16 mouse cellular contexts compared by ENCODE assay signal in the genomic region with DNA sequence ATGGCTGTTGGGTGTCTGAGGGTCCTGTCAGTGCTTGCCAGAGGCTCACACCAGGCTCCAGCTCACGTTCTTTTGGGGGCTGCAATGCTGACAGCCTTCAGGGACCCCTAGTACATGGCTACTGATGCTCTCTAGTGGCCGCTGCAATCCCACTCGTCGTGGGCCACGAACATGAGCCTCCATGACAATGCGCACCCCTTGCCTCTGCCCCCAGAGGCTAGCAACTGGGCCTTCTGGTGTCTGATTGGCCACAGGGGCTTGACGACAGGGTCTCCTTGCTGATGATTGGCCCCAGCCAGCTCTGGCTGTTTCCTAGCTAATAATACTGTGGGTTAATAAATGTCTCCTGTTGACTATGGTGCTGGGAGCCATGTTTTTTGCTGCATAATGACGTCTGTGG.
DNase-seq lines count a peak whose midpoint lies in the region; ATAC-seq and TF ChIP-seq lines count a peak whose summit lies in the region.
"Had no signal": no experiment of that assay in that cellular context is flagged by ENCODE, and none has a peak within 500 bp of the region (broad histone marks: within the 10 kb centered on the region; RNA-seq: fewer than 3 reads in every experiment).

No protein-coding gene starts in this region.

- H3K9ac ChIP-seq in forebrain, postnatal 0 days: no peak overlapping the region
- no peak overlapping the region for H3K9ac ChIP-seq in forebrain, embryonic 12.5 days
- no peak overlapping the region for H3K9ac ChIP-seq in embryonic facial prominence, embryonic 14.5 days (ENCODE audit: low read depth, low read length)
- no peak overlapping the region for H3K9ac ChIP-seq in liver, embryonic 16.5 days (ENCODE audit: low read depth, low read length)

- H3K27ac ChIP-seq in forebrain, postnatal 0 days (ENCODE audit: low read depth, low read length): peak overlapping the region; percentile 87
- H3K27ac ChIP-seq in forebrain, embryonic 12.5 days: no peak overlapping the region
- H3K27ac ChIP-seq in embryonic facial prominence, embryonic 14.5 days (replicated peaks; ENCODE audit: low read depth, low read length): peak overlapping the region; percentile 70
- 0 out of 2 replicates have a peak overlapping the region, but pooled peaks have one; percentile 10 for H3K27ac ChIP-seq in liver, embryonic 16.5 days (ENCODE audit: low read length)
- H3K27ac ChIP-seq: heart, adult 2 months had no signal

- H3K4me2 ChIP-seq in forebrain, postnatal 0 days (ENCODE audit: low read depth): peak overlapping the region; percentile 49; the same call in 1 of the 2 replicates
- no peak overlapping the region for H3K4me2 ChIP-seq in forebrain, embryonic 12.5 days
- H3K4me2 ChIP-seq in embryonic facial prominence, embryonic 14.5 days (ENCODE audit: low read depth, low read length): no peak overlapping the region
- no peak overlapping the region for H3K4me2 ChIP-seq in liver, embryonic 16.5 days (ENCODE audit: low read depth, low read length)

- TF ChIP-seq CTCF in forebrain, postnatal 0 days (IDR thresholded peaks at IDR 0.05; ENCODE audit: low read depth): no peak

- H3K9me3 ChIP-seq in forebrain, postnatal 0 days (ENCODE audit: low read length): 0 out of 2 replicates have a peak, but pooled peaks cover 10% of the 10 kb centered on the region
- H3K9me3 ChIP-seq in forebrain, embryonic 12.5 days: peaks cover 65% of the 10 kb centered on the region
- peaks cover 66% of the 10 kb centered on the region for H3K9me3 ChIP-seq in embryonic facial prominence, embryonic 14.5 days (ENCODE audit: control insufficient read depth, low read length)
- H3K9me3 ChIP-seq in liver, embryonic 16.5 days (replicated peaks; ENCODE audit: control insufficient read depth, low read length): peaks cover 6% of the 10 kb centered on the region

- ATAC-seq in forebrain, postnatal 0 days: peak; percentile 40
- ATAC-seq in forebrain, embryonic 12.5 days (ENCODE audit: low FRiP score): no peak
- no peak for ATAC-seq in embryonic facial prominence, embryonic 14.5 days (ENCODE audit: low read depth)
- peak; percentile 28 for ATAC-seq in liver, embryonic 16.5 days (ENCODE audit: low read depth)
- ATAC-seq: Patski had no signal

- no peaks in the 10 kb centered on the region for H3K4me1 ChIP-seq in forebrain, postnatal 0 days (ENCODE audit: insufficient read depth)
- peaks cover 9% of the 10 kb centered on the region; the same call in 1 of the 2 replicates for H3K4me1 ChIP-seq in forebrain, embryonic 12.5 days
- no peaks in the 10 kb centered on the region for H3K4me1 ChIP-seq in embryonic facial prominence, embryonic 14.5 days (ENCODE audit: control insufficient read depth, insufficient read depth, low read length)
- peaks cover 2% of the 10 kb centered on the region for H3K4me1 ChIP-seq in liver, embryonic 16.5 days (ENCODE audit: control insufficient read depth, low read depth, low read length)

- peak; percentile 54 for DNase-seq in forebrain, postnatal 0 days
- peak; percentile 60 for DNase-seq in ES-CJ7 (ENCODE audit: low read depth, low spot score)
- no peak for DNase-seq in embryonic facial prominence, embryonic 14.5 days (ENCODE audit: low spot score)
- DNase-seq in thymus, postnatal 36 days: no peak
- DNase-seq in urinary bladder, postnatal 4 days (ENCODE audit: low spot score in 2 of 2): no peak
- DNase-seq in layer of hippocampus, postnatal 25 days (ENCODE audit: extremely low spot score in 1 of 2, low spot score in 1 of 2): no peak
- DNase-seq: adrenal gland, postnatal 25 days; cerebellum, postnatal 14 days; heart, adult 2 months; heart, postnatal 4 days; kidney, postnatal 14 days; lung, adult 2 months; thymus, adult 18-20 months had no signal

- no peaks in the 10 kb centered on the region for H3K27me3 ChIP-seq in forebrain, postnatal 0 days (ENCODE audit: insufficient read depth, low read length)
- peaks cover 6% of the 10 kb centered on the region; the same call in 1 of the 2 replicates for H3K27me3 ChIP-seq in forebrain, embryonic 12.5 days
- no peaks in the 10 kb centered on the region for H3K27me3 ChIP-seq in embryonic facial prominence, embryonic 14.5 days (replicated peaks; ENCODE audit: control insufficient read depth, insufficient read depth, low read length)
- no peaks in the 10 kb centered on the region; the same call in 1 of the 2 replicates for H3K27me3 ChIP-seq in liver, embryonic 16.5 days (ENCODE audit: control insufficient read depth, insufficient read depth, low read depth, low read length)
- H3K27me3 ChIP-seq: Patski had no signal

- H3K36me3 ChIP-seq in forebrain, postnatal 0 days (ENCODE audit: insufficient read depth): no peaks in the 10 kb centered on the region
- H3K36me3 ChIP-seq in forebrain, embryonic 12.5 days (replicated peaks): no peaks in the 10 kb centered on the region; the same call in 1 of the 2 replicates
- H3K36me3 ChIP-seq in embryonic facial prominence, embryonic 14.5 days (ENCODE audit: control insufficient read depth, insufficient read depth, low read length): 0 out of 2 replicates have a peak, but pooled peaks cover 4% of the 10 kb centered on the region
- H3K36me3 ChIP-seq in liver, embryonic 16.5 days (ENCODE audit: control insufficient read depth, insufficient read depth): no peaks in the 10 kb centered on the region

- no peak overlapping the region; the same call in 1 of the 2 replicates for H3K4me3 ChIP-seq in forebrain, postnatal 0 days (ENCODE audit: low read depth, low read length)
- no peak overlapping the region for H3K4me3 ChIP-seq in forebrain, embryonic 12.5 days (replicated peaks)
- H3K4me3 ChIP-seq in embryonic facial prominence, embryonic 14.5 days (ENCODE audit: low read depth, low read length): 0 out of 2 replicates have a peak overlapping the region, but pooled peaks have one; percentile 53
- H3K4me3 ChIP-seq in liver, embryonic 16.5 days (ENCODE audit: low read depth, low read length): no peak overlapping the region
- H3K4me3 ChIP-seq: heart, adult 2 months had no signal

- 79% methylated on average over 8 of the region's 8 CpGs for WGBS in forebrain, postnatal 0 days
- WGBS in forebrain, embryonic 12.5 days: 71% methylated on average over 8 of the region's 8 CpGs
- 80% methylated on average over 8 of the region's 8 CpGs for WGBS in embryonic facial prominence, embryonic 14.5 days
- 57% methylated on average over 8 of the region's 8 CpGs for WGBS in liver, embryonic 16.5 days (ENCODE audit: insufficient replicate concordance)

Comparison
In these comparisons a context has a peak if more than half of its experiments do, and no peak if none do; other contexts are left out.
1. ATAC-seq: peak in forebrain, postnatal 0 days (single experiment) and liver, embryonic 16.5 days (single experiment); none in forebrain, embryonic 12.5 days (single experiment) and embryonic facial prominence, embryonic 14.5 days (single experiment).
2. DNase-seq: peak in forebrain, postnatal 0 days (single experiment) and ES-CJ7 (single experiment); none in embryonic facial prominence, embryonic 14.5 days (single experiment), thymus, postnatal 36 days (0 of 2), urinary bladder, postnatal 4 days (0 of 2) and layer of hippocampus, postnatal 25 days (0 of 2).